Mouse (Mus musculus) erythroblast, embryonic 14.5 days (primary cell): ENCODE measurements around the gene Zbtb6.

ENCODE experiments used
- GATA1 ChIP-seq: IDR thresholded peaks from 2 replicates; pipeline ENCODE4 v1.6.1; 2012; ENCODE audit warnings: low read length, inconsistent platforms, mixed read lengths
- TAL1 ChIP-seq: IDR thresholded peaks from 3 replicates; pipeline ENCODE4 v1.6.1; 2012; ENCODE audit warnings: low read length, inconsistent platforms, mixed read lengths

GRCm38 (mm10) chr2:37479559-37479958 is 36.6 kb upstream of the Zbtb6 start:
- no peak for TF ChIP-seq TAL1
- no peak for TF ChIP-seq GATA1
